Mouse (Mus musculus): ENCODE results near the gene Lman2l. TPM values are rescaled to one million over a fixed set of nuclear protein-coding genes. Genes with fewer than 3 reads are reported as not detected.
A peak's percentile ranks its signal among the peaks of the same experiment; 100 is the strongest.

The Lman2l gene
- total RNA-seq (2014; rRNA removed): 5.1 and 7.9 TPM in 2 replicates
- polyA plus RNA-seq (2012; rRNA removed): 7.7 and 9.3 TPM in 2 replicates

GRCm38 (mm10) chr1:36444471-36445464, at the start of gene Lman2l:
Gene Lman2l (minus strand): TSS chr1:36445271.
- H3K27ac ChIP-seq (replicated peaks; ENCODE audit: insufficient read depth, low read depth, low read length): peak within 1 kb of the TSS; percentile 27; the same call in 1 of the 2 replicates

GRCm38 (mm10) chr1:36493299-36493698, 48.2 kb upstream of the Lman2l start:
- WGBS: 87% methylated on average over 6 of the region's 6 CpGs
- no peak overlapping the region for H3K27ac ChIP-seq (replicated peaks; ENCODE audit: insufficient read depth, low read depth, low read length)
- no peak for DNase-seq (ENCODE audit: extremely low read depth, low read depth, low spot score)

More at GRCm38 (mm10) chr1:36444471-36445464, at the start of gene Lman2l:
- Histone ChIP-seq H3K27me3 (ENCODE audit: control insufficient read depth, insufficient read depth, low read length) (no peaks in the 10 kb centered on the region), H3K4me3 (ENCODE audit: insufficient read depth, low read depth, low read length) (peak within 1 kb of the TSS; percentile 90), H3K79me2 (ENCODE audit: control insufficient read depth, insufficient read depth, low read length) (no peaks in the 10 kb centered on the region), H3K4me1 (ENCODE audit: control insufficient read depth, insufficient read depth, low read length) (no peaks in the 10 kb centered on the region), H3K36me3 (ENCODE audit: control insufficient read depth, insufficient read depth, low read length) (no peaks in the 10 kb centered on the region; the same call in 1 of the 2 replicates), H3K9ac (ENCODE audit: low read depth, low read length) (peak within 1 kb of the TSS; percentile 85)
- TF ChIP-seq POLR2A (IDR thresholded peaks at IDR 0.05; ENCODE audit: extremely low read depth, insufficient read depth, low read length): no peak
- TF ChIP-seq CTCF (IDR thresholded peaks at IDR 0.05; ENCODE audit: low read depth, low read length): no peak
- peak; percentile 86 for DNase-seq (ENCODE audit: extremely low read depth, low read depth, low spot score)
- under 1% methylated on average over 57 of the region's 57 CpGs for WGBS

DNA sequence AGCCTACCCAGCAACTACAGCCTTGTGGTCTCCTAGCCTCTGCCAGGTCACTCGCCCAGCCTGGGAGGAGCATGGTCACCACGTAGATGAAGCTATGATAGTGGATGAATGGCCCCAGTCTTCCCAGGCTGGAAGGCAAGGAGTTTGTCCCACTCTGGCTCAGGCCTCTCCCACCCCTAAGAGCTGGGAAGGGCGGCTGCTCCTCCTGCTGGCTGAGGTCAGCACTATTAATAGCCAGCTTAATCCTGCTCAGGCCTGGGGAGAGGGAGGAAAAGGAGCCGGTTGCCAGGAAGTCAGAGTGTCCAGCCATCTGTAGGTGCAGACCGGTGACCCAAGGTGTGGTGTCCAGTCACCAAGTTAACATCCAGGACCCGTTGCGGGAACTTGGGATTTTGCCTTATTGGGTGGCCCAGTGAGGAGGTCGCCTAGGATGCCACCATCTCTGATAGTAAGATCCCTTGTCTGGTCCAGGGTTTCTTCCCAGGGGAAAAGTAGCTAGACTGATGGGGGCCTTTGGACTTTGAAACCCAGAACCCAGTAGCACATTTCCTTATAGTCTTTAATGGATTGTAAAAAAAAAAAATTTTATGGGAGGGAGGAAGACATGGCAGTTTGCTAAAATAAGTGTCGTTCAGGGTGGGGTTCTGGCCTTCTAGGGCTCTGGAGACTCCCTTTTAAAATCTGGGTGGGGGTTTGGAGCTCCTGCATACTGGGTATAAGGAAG, 47.5 kb upstream of the Lman2l start:
- Histone ChIP-seq H3K4me1 (ENCODE audit: control insufficient read depth, insufficient read depth, low read length) (no peaks in the 10 kb centered on the region), H3K27me3 (ENCODE audit: control insufficient read depth, insufficient read depth, low read length) (no peaks in the 10 kb centered on the region), H3K79me2 (ENCODE audit: control insufficient read depth, insufficient read depth, low read length) (no peaks in the 10 kb centered on the region), H3K4me3 (ENCODE audit: insufficient read depth, low read depth, low read length) (no peak overlapping the region), H3K9ac (ENCODE audit: low read depth, low read length) (no peak overlapping the region), H3K36me3 (ENCODE audit: control insufficient read depth, insufficient read depth, low read length) (no peaks in the 10 kb centered on the region), H3K27ac (replicated peaks; ENCODE audit: insufficient read depth, low read depth, low read length) (no peak overlapping the region)
- peak; percentile 49 for TF ChIP-seq CTCF (IDR thresholded peaks at IDR 0.05; ENCODE audit: low read depth, low read length)
- TF ChIP-seq POLR2A (IDR thresholded peaks at IDR 0.05; ENCODE audit: extremely low read depth, insufficient read depth, low read length): no peak
- no peak for DNase-seq (ENCODE audit: extremely low read depth, low read depth, low spot score)
- 79% methylated on average over 9 of the region's 9 CpGs for WGBS

More at GRCm38 (mm10) chr1:36493299-36493698, 48.2 kb upstream of the Lman2l start:
- no peak overlapping the region for H3K9ac ChIP-seq (ENCODE audit: low read depth, low read length)
- H3K4me1 ChIP-seq (ENCODE audit: control insufficient read depth, insufficient read depth, low read length): no peaks in the 10 kb centered on the region
- no peaks in the 10 kb centered on the region for H3K36me3 ChIP-seq (ENCODE audit: control insufficient read depth, insufficient read depth, low read length)
- TF ChIP-seq POLR2A (IDR thresholded peaks at IDR 0.05; ENCODE audit: extremely low read depth, insufficient read depth, low read length) (no peak), CTCF (IDR thresholded peaks at IDR 0.05; ENCODE audit: low read depth, low read length) (no peak)
- H3K4me3 ChIP-seq (ENCODE audit: insufficient read depth, low read depth, low read length): no peak overlapping the region
- H3K79me2 ChIP-seq (ENCODE audit: control insufficient read depth, insufficient read depth, low read length): no peaks in the 10 kb centered on the region
- H3K27me3 ChIP-seq (ENCODE audit: control insufficient read depth, insufficient read depth, low read length): no peaks in the 10 kb centered on the region

DNA sequence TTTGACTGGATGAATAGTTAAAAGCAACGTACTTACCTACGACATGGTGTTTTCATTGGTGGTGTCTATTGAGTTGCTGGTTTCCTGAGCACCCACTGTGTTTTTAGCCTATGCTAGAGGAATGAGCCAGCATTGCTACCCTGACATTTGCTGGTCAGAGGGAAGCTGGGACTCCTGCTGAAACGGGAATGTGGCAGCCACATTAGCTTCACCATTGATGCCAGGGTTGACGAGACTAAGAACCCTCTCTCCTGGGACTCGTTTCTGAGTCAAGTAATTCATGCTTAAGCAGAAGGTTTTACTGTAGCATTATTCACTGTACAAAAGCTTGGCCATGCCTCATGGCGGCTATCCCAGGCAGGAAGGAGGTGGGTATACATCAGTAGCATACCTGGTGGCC, 44.6 kb upstream of the Lman2l start:
- Histone ChIP-seq H3K79me2 (ENCODE audit: control insufficient read depth, insufficient read depth, low read length) (0 out of 2 replicates have a peak, but pooled peaks cover 4% of the 10 kb centered on the region), H3K9ac (ENCODE audit: low read depth, low read length) (no peak overlapping the region), H3K36me3 (ENCODE audit: control insufficient read depth, insufficient read depth, low read length) (no peaks in the 10 kb centered on the region), H3K27ac (replicated peaks; ENCODE audit: insufficient read depth, low read depth, low read length) (no peak overlapping the region), H3K27me3 (ENCODE audit: control insufficient read depth, insufficient read depth, low read length) (no peaks in the 10 kb centered on the region), H3K4me3 (ENCODE audit: insufficient read depth, low read depth, low read length) (no peak overlapping the region), H3K4me1 (ENCODE audit: control insufficient read depth, insufficient read depth, low read length) (no peaks in the 10 kb centered on the region)
- no peak for TF ChIP-seq CTCF (IDR thresholded peaks at IDR 0.05; ENCODE audit: low read depth, low read length)
- TF ChIP-seq POLR2A (IDR thresholded peaks at IDR 0.05; ENCODE audit: extremely low read depth, insufficient read depth, low read length): no peak
- DNase-seq (ENCODE audit: extremely low read depth, low read depth, low spot score): no peak
- WGBS: 92% methylated on average over 6 of the region's 6 CpGs

GRCm38 (mm10) chr1:36487111-36487510, 42.0 kb upstream of the Lman2l start:
- Histone ChIP-seq H3K79me2 (ENCODE audit: control insufficient read depth, insufficient read depth, low read length) (0 out of 2 replicates have a peak, but pooled peaks cover 4% of the 10 kb centered on the region), H3K27ac (replicated peaks; ENCODE audit: insufficient read depth, low read depth, low read length) (no peak overlapping the region), H3K9ac (ENCODE audit: low read depth, low read length) (no peak overlapping the region), H3K27me3 (ENCODE audit: control insufficient read depth, insufficient read depth, low read length) (no peaks in the 10 kb centered on the region), H3K36me3 (ENCODE audit: control insufficient read depth, insufficient read depth, low read length) (no peaks in the 10 kb centered on the region), H3K4me1 (ENCODE audit: control insufficient read depth, insufficient read depth, low read length) (no peaks in the 10 kb centered on the region), H3K4me3 (ENCODE audit: insufficient read depth, low read depth, low read length) (no peak overlapping the region)
- TF ChIP-seq POLR2A (IDR thresholded peaks at IDR 0.05; ENCODE audit: extremely low read depth, insufficient read depth, low read length): no peak
- no peak for TF ChIP-seq CTCF (IDR thresholded peaks at IDR 0.05; ENCODE audit: low read depth, low read length)
- no peak for DNase-seq (ENCODE audit: extremely low read depth, low read depth, low spot score)
- WGBS: 92% methylated on average over 9 of the region's 9 CpGs
